Mouse (Mus musculus): ENCODE measurements at regions not wholly inside any gene's neighbourhood (a gene's known extent, or its start where the extent isn't known, plus 50 kb on each side); places are given as distances from the start of the nearest gene placed in this dataset.

- Histone ChIP-seq H3K4me2 (no peak overlapping the region), H3K36me3 (no peaks in the 10 kb centered on the region), H3K9ac (no peak overlapping the region), H3K4me1 (replicated peaks) (no peaks in the 10 kb centered on the region), H3K9me3 (replicated peaks) (no peaks in the 10 kb centered on the region), H3K27me3 (no peaks in the 10 kb centered on the region), H3K4me3 (replicated peaks) (no peak overlapping the region), H3K27ac (no peak overlapping the region)
- peak; percentile 63 for ATAC-seq (ENCODE audit: low read depth)
- whole genome bisulfite sequencing (ENCODE audit: insufficient replicate concordance), result 54% methylated on average over 6 of the region's 6 CpGs
- no peak for DNase-seq
Measured at GRCm38 (mm10) chr1:42532908-42533307, 162.7 kb upstream of the Pou3f3 start.

- Histone ChIP-seq H3K36me3 (no peaks in the 10 kb centered on the region), H3K27me3 (no peaks in the 10 kb centered on the region), H3K27ac (no peak overlapping the region), H3K4me1 (replicated peaks) (no peaks in the 10 kb centered on the region), H3K4me2 (no peak overlapping the region), H3K9me3 (replicated peaks) (no peaks in the 10 kb centered on the region), H3K4me3 (replicated peaks) (no peak overlapping the region), H3K9ac (no peak overlapping the region)
- no peak for DNase-seq
- WGBS (ENCODE audit: insufficient replicate concordance), result 59% methylated on average over 18 of the region's 18 CpGs
- no peak for ATAC-seq (ENCODE audit: low read depth)
Measured at GRCm38 (mm10) chr1:42539066-42539539, 156.5 kb upstream of the Pou3f3 start.

- DNase-seq (no peak), ATAC-seq (ENCODE audit: low read depth) (no peak)
- whole genome bisulfite sequencing (ENCODE audit: insufficient replicate concordance), result 72% methylated on average over 26 of the region's 26 CpGs
- H3K27ac ChIP-seq, result no peak overlapping the region
- H3K4me3 ChIP-seq (replicated peaks), result no peak overlapping the region
- H3K27me3 ChIP-seq, result no peaks in the 10 kb centered on the region
- H3K36me3 ChIP-seq, result no peaks in the 10 kb centered on the region
- H3K9me3 ChIP-seq (replicated peaks), result no peaks in the 10 kb centered on the region
- H3K4me1 ChIP-seq (replicated peaks), result no peaks in the 10 kb centered on the region
- no peak overlapping the region for H3K4me2 ChIP-seq
- H3K9ac ChIP-seq, result no peak overlapping the region
Measured at GRCm38 (mm10) chr1:42539541-42540520, 155.7 kb upstream of the Pou3f3 start.

- no peak overlapping the region for H3K27ac ChIP-seq
- ATAC-seq (ENCODE audit: low read depth) (no peak), DNase-seq (no peak)
- 50% methylated on average over 4 of the region's 4 CpGs for WGBS (ENCODE audit: insufficient replicate concordance)
- no peaks in the 10 kb centered on the region for H3K9me3 ChIP-seq (replicated peaks)
- H3K27me3 ChIP-seq, result no peaks in the 10 kb centered on the region
- no peaks in the 10 kb centered on the region for H3K36me3 ChIP-seq
- H3K4me3 ChIP-seq (replicated peaks), result no peak overlapping the region
- no peaks in the 10 kb centered on the region for H3K4me1 ChIP-seq (replicated peaks)
- no peak overlapping the region for H3K9ac ChIP-seq
- no peak overlapping the region for H3K4me2 ChIP-seq
Measured at GRCm38 (mm10) chr1:42541991-42542390, 153.6 kb upstream of the Pou3f3 start.

- ATAC-seq (ENCODE audit: low read depth) (peak; percentile 41), DNase-seq (no peak)
- no peaks in the 10 kb centered on the region for H3K9me3 ChIP-seq (replicated peaks)
- H3K36me3 ChIP-seq, result no peaks in the 10 kb centered on the region
- no peak overlapping the region for H3K9ac ChIP-seq
- H3K27ac ChIP-seq, result 0 out of 2 replicates have a peak overlapping the region, but pooled peaks have one; percentile 29
- no peak overlapping the region for H3K4me3 ChIP-seq (replicated peaks)
- no peak overlapping the region for H3K4me2 ChIP-seq
- H3K27me3 ChIP-seq, result no peaks in the 10 kb centered on the region
- WGBS (ENCODE audit: insufficient replicate concordance), result 30% methylated on average over 15 of the region's 15 CpGs
- H3K4me1 ChIP-seq (replicated peaks), result no peaks in the 10 kb centered on the region
Measured at GRCm38 (mm10) chr1:42542846-42543549, 152.6 kb upstream of the Pou3f3 start.

GRCm38 (mm10) chr1:42546879-42547278 is 148.7 kb upstream of the Pou3f3 start:
- no peaks in the 10 kb centered on the region for H3K9me3 ChIP-seq (replicated peaks)
- WGBS (ENCODE audit: insufficient replicate concordance), result 72% methylated on average over 3 of the region's 3 CpGs
- H3K4me2 ChIP-seq, result no peak overlapping the region
- no peaks in the 10 kb centered on the region for H3K27me3 ChIP-seq
- ATAC-seq (ENCODE audit: low read depth) (no peak), DNase-seq (no peak)
- no peak overlapping the region for H3K4me3 ChIP-seq (replicated peaks)
- no peak overlapping the region for H3K9ac ChIP-seq
- no peak overlapping the region for H3K27ac ChIP-seq
- no peaks in the 10 kb centered on the region for H3K4me1 ChIP-seq (replicated peaks)
- H3K36me3 ChIP-seq, result no peaks in the 10 kb centered on the region

- no peak overlapping the region for H3K4me2 ChIP-seq
- H3K4me3 ChIP-seq (replicated peaks), result no peak overlapping the region
- no peak overlapping the region for H3K27ac ChIP-seq
- H3K9ac ChIP-seq, result no peak overlapping the region
- no peaks in the 10 kb centered on the region for H3K9me3 ChIP-seq (replicated peaks)
- DNase-seq, result no peak
- no peaks in the 10 kb centered on the region for H3K27me3 ChIP-seq
- H3K36me3 ChIP-seq, result no peaks in the 10 kb centered on the region
- 49% methylated on average over 2 of the region's 2 CpGs for whole genome bisulfite sequencing (ENCODE audit: insufficient replicate concordance)
- no peak for ATAC-seq (ENCODE audit: low read depth)
- no peaks in the 10 kb centered on the region for H3K4me1 ChIP-seq (replicated peaks)
Measured at GRCm38 (mm10) chr1:42557301-42557700, 138.3 kb upstream of the Pou3f3 start.

- Histone ChIP-seq H3K27me3 (no peaks in the 10 kb centered on the region), H3K4me3 (replicated peaks) (no peak overlapping the region), H3K9ac (no peak overlapping the region), H3K36me3 (no peaks in the 10 kb centered on the region), H3K4me1 (replicated peaks) (no peaks in the 10 kb centered on the region), H3K4me2 (no peak overlapping the region), H3K27ac (no peak overlapping the region), H3K9me3 (replicated peaks) (no peaks in the 10 kb centered on the region)
- 59% methylated on average over 6 of the region's 6 CpGs for WGBS (ENCODE audit: insufficient replicate concordance)
- ATAC-seq (ENCODE audit: low read depth) (no peak), DNase-seq (no peak)
Measured at GRCm38 (mm10) chr1:42567640-42568039, 127.9 kb upstream of the Pou3f3 start.

GRCm38 (mm10) chr1:42585191-42585590 is 110.4 kb upstream of the Pou3f3 start:
- H3K36me3 ChIP-seq, result no peaks in the 10 kb centered on the region
- H3K9ac ChIP-seq, result no peak overlapping the region
- no peak overlapping the region for H3K4me2 ChIP-seq
- H3K27ac ChIP-seq, result no peak overlapping the region
- no peaks in the 10 kb centered on the region for H3K27me3 ChIP-seq
- DNase-seq (no peak), ATAC-seq (ENCODE audit: low read depth) (no peak)
- H3K4me3 ChIP-seq (replicated peaks), result no peak overlapping the region
- 80% methylated on average over 3 of the region's 3 CpGs for WGBS (ENCODE audit: insufficient replicate concordance)
- no peaks in the 10 kb centered on the region for H3K9me3 ChIP-seq (replicated peaks)
- no peaks in the 10 kb centered on the region for H3K4me1 ChIP-seq (replicated peaks)

- no peak for ATAC-seq (ENCODE audit: low read depth)
- H3K4me2 ChIP-seq, result no peak overlapping the region
- H3K36me3 ChIP-seq, result no peaks in the 10 kb centered on the region
- no peaks in the 10 kb centered on the region for H3K9me3 ChIP-seq (replicated peaks)
- DNase-seq, result no peak
- H3K4me1 ChIP-seq (replicated peaks), result no peaks in the 10 kb centered on the region
- WGBS (ENCODE audit: insufficient replicate concordance), result 31% methylated on average over 10 of the region's 10 CpGs
- H3K9ac ChIP-seq, result no peak overlapping the region
- no peak overlapping the region for H3K4me3 ChIP-seq (replicated peaks)
- H3K27ac ChIP-seq, result no peak overlapping the region
- no peaks in the 10 kb centered on the region for H3K27me3 ChIP-seq
Measured at GRCm38 (mm10) chr1:42588499-42588898, 107.1 kb upstream of the Pou3f3 start.

GRCm38 (mm10) chr1:42589442-42589841 is 106.1 kb upstream of the Pou3f3 start:
- Histone ChIP-seq H3K27ac (no peak overlapping the region), H3K4me1 (replicated peaks) (no peaks in the 10 kb centered on the region), H3K36me3 (no peaks in the 10 kb centered on the region), H3K9me3 (replicated peaks) (no peaks in the 10 kb centered on the region), H3K4me3 (replicated peaks) (no peak overlapping the region), H3K4me2 (no peak overlapping the region), H3K9ac (no peak overlapping the region), H3K27me3 (no peaks in the 10 kb centered on the region)
- WGBS (ENCODE audit: insufficient replicate concordance), result 33% methylated on average over 7 of the region's 7 CpGs
- DNase-seq (no peak), ATAC-seq (ENCODE audit: low read depth) (no peak)

Data from liver, embryonic 13.5 days (tissue).